Mouse (Mus musculus) limb, embryonic 12.5 days (tissue): Measurements from ENCODE around the gene Gm36864. TPM values are rescaled to one million over a fixed set of nuclear protein-coding genes. Genes with fewer than 3 reads are reported as not detected.
"Not testable (repeated sequence)": the region's sequence is repeated elsewhere in the genome, so short reads cannot be mapped to it uniquely, and the experiment has no call there.

Source experiments
- ATAC-seq: fragments of 200-750 bp; cut with Nextera tagmentation; 2 replicates; pipeline ENCODE4 v1.8.0; 2017; ENCODE audit warnings: low read depth, moderate TSS enrichment; ENCODE audit not compliant: insufficient number of reproducible peaks, insufficient read depth, low FRiP score, low TSS enrichment
- H3K27ac ChIP-seq: fragments of 300-500 bp; sonication (generic); 2 replicates; pipeline ENCODE4 v1.5.1; 2016; ENCODE audit warnings: mild to moderate bottlenecking, moderate library complexity
- H3K27me3 ChIP-seq: fragments of 300-500 bp; sonication (generic); 2 replicates; pipeline ENCODE4 v1.6.1; 2016; ENCODE audit warnings: mild to moderate bottlenecking, moderate library complexity
- H3K36me3 ChIP-seq: fragments of 300-500 bp; sonication (generic); 2 replicates; pipeline ENCODE4 v1.6.1; 2016; ENCODE audit warnings: mild to moderate bottlenecking, moderate library complexity
- H3K4me1 ChIP-seq: fragments of 300-500 bp; sonication (generic); replicated peaks from 2 replicates; pipeline ENCODE4 v1.6.1; 2016
- H3K4me2 ChIP-seq: fragments of 300-500 bp; sonication (generic); 2 replicates; pipeline ENCODE4 v1.6.1; 2016; ENCODE audit warnings: mild to moderate bottlenecking, moderate library complexity
- H3K4me3 ChIP-seq: fragments of 300-500 bp; sonication (generic); replicated peaks from 2 replicates; pipeline ENCODE4 v1.5.1; 2016; ENCODE audit warnings: mild to moderate bottlenecking
- H3K9ac ChIP-seq: fragments of 300-500 bp; sonication (generic); replicated peaks from 2 replicates; pipeline ENCODE4 v1.6.1; 2016; ENCODE audit warnings: mild to moderate bottlenecking, moderate library complexity
- H3K9me3 ChIP-seq: fragments of 300-500 bp; sonication (generic); 2 replicates; pipeline ENCODE4 v1.6.1; 2016; ENCODE audit warnings: mild to moderate bottlenecking, moderate library complexity
- WGBS: fragments of 180-500 bp; shearing (Covaris S2); methylation state at CpG from one replicate; pipeline ENCODE4 v1.1.7; 2016; 5-methylcytosine and 5-hydroxymethylcytosine counted together
- polyA plus RNA-seq: library from polyadenylated mRNA; unstranded; fragments of >200 nt; fragmentation: Nextera tagmentation; extraction: Ambion mirVana; gene quantifications from 2 replicates; pipeline ENCODE4 v1.2.1, GENCODE M21; 2016

Gene Gm36864
- polyA plus RNA-seq, 1 experiment from 2014 or later, result 0.14 TPM

- Histone ChIP-seq H3K27me3 (peaks cover 4% of the 10 kb centered on the region; the same call in 1 of the 2 replicates), H3K9me3 (no peaks in the 10 kb centered on the region), H3K4me3 (no peak overlapping the region), H3K9ac (no peak overlapping the region), H3K4me1 (peaks cover 6% of the 10 kb centered on the region), H3K36me3 (no peaks in the 10 kb centered on the region), H3K27ac (no peak overlapping the region), H3K4me2 (no peak overlapping the region)
- ATAC-seq, result no peak
- WGBS, result 42% methylated on average over 1 of the region's 1 CpGs
Measured at GRCm38 (mm10) chr7:44240712-44241111, 4.7 kb downstream of the Gm36864 start.

DNA sequence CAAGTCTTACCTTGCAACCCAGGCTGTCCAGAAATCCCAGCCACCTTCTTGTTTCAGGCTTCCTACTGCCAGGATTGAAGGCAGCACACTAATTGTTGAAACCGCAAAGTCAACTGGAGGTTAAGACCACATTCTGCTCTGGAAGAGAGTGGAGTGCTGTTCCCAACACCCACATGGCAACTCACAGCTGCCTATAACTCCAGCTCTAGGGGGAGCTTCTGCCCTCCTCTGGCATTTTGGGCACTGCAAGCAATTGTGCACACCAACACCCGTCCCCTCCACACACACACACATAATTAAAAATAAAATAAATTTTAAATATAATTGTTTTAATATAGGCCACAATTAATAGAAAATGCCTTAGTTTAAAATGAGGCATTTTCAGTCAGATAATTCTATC lies 5.2 kb downstream of the Gm36864 start:
- no peaks in the 10 kb centered on the region for H3K36me3 ChIP-seq
- no peaks in the 10 kb centered on the region for H3K9me3 ChIP-seq
- H3K27ac ChIP-seq, result no peak overlapping the region
- H3K27me3 ChIP-seq, result peaks cover 4% of the 10 kb centered on the region; the same call in 1 of the 2 replicates
- no peak overlapping the region for H3K9ac ChIP-seq
- no peak overlapping the region for H3K4me2 ChIP-seq
- ATAC-seq, result no peak
- no peak overlapping the region for H3K4me3 ChIP-seq
- WGBS, result 68% methylated on average over 2 of the region's 2 CpGs
- H3K4me1 ChIP-seq, result peaks cover 6% of the 10 kb centered on the region

- H3K4me3 ChIP-seq, result no peak overlapping the region
- WGBS, result 65% methylated on average over 1 of the region's 1 CpGs
- no peak overlapping the region for H3K9ac ChIP-seq
- H3K36me3 ChIP-seq, result peaks cover 14% of the 10 kb centered on the region
- no peaks in the 10 kb centered on the region for H3K9me3 ChIP-seq
- peaks cover 4% of the 10 kb centered on the region; the same call in 1 of the 2 replicates for H3K27me3 ChIP-seq
- peaks cover 16% of the 10 kb centered on the region for H3K4me1 ChIP-seq
- no peak overlapping the region for H3K4me2 ChIP-seq
- H3K27ac ChIP-seq, result no peak overlapping the region
- no peak for ATAC-seq
Measured at GRCm38 (mm10) chr7:44244080-44244479, 8.1 kb downstream of the Gm36864 start.

DNA sequence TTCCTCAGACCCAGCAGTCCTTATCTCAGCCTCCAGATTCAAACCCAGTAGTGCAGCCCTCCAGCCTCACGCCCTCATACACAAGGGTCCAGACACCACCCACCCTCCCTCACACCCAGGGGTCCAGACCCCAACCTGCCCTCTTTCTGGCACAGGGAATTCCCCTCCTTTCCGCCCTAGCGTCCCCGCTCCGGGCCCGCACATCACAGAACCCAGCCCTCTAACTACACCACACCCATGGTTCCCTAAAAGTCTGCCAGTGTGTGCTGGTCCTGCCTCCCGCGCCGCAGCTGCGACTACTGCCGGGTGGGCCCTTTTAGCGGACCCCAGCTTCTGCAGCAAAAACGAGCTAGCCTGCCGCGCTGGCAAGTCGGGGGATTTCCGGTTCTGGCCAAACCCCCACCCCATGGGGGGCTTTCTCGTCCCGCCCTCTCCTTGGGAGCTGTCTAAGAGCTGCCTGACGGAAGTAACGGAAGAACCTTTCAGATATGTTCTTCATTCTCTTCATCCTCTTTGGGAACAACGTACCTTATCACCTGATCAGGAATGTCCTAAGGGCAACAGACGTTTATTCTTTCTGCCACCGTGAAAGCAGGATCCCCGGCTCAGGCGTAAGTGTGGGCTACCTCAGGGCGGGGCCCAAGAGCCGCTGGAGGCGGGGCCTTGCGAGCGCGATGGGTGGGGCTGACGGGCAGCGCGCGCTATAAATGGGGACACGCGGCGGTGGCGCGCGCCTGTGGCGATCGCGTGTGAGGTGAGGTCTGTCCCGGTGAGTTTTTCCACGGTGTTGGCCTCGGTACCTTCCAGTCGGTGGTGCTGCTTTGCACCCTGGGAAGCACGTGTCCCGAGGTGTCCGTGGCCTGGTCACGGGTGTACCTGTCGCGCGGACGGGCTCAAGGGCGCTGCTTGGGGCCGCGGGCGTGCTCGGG lies 10.3 kb downstream of the Gm36864 start, which contains the start of the genes 1700028J19Rik and 2410002F23Rik:
Gene 1700028J19Rik (minus strand): TSS at position 641 of the 929 bp plus-strand sequence.
Gene 2410002F23Rik (plus strand): TSS at position 668 of the 929 bp plus-strand sequence.
- H3K27me3 ChIP-seq, result no peaks in the 10 kb centered on the region
- H3K4me3 ChIP-seq, result peak within 1 kb of the TSS; percentile 85
- H3K9ac ChIP-seq, result peak within 1 kb of the TSS; percentile 95
- peak within 1 kb of the TSS; percentile 83 for H3K4me2 ChIP-seq
- H3K36me3 ChIP-seq, result peaks cover 36% of the 10 kb centered on the region
- ATAC-seq, result peak; percentile 86
- no peaks in the 10 kb centered on the region for H3K9me3 ChIP-seq
- WGBS, result under 1% methylated on average over 62 of the region's 62 CpGs
- H3K27ac ChIP-seq, result peak within 1 kb of the TSS; percentile 95
- H3K4me1 ChIP-seq, result peaks cover 16% of the 10 kb centered on the region

DNA sequence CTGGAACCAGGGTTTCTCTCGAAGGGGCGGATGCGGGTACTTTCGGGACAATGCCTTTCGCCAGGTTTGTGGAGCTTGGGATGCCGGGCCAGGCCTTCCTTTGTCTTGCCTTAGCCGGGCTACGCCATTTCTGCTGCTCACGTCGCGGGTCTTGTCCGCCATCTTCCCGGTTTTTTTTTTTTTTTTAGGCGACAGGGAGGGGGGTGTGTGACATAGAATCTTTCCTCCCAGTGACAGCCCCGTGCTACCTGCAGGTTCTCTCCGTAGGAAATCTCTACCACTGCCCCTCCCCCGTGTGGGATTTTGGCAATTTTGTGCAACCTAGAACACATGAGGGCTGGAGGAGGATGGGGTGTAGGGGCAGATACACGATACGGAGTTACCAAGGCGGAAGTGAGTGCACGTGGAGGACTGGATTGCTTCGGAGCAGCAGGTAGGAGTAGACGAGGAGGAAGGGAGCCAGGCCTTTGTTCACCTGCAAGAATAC lies 11.1 kb downstream of the Gm36864 start:
- ATAC-seq, result peak; percentile 11; the same call in 1 of the 2 replicates
- WGBS, result under 1% methylated on average over 22 of the region's 23 CpGs

GRCm38 (mm10) chr7:44247971-44248370 lies 12.0 kb downstream of the Gm36864 start:
- ATAC-seq, result no peak
- WGBS, result 94% methylated on average over 2 of the region's 2 CpGs
- H3K36me3 ChIP-seq, result peaks cover 50% of the 10 kb centered on the region
- no peaks in the 10 kb centered on the region for H3K9me3 ChIP-seq
- H3K4me3 ChIP-seq, result peak overlapping the region; percentile 85
- peak overlapping the region; percentile 83 for H3K4me2 ChIP-seq
- H3K27me3 ChIP-seq, result no peaks in the 10 kb centered on the region
- H3K27ac ChIP-seq, result no peak overlapping the region
- peaks cover 16% of the 10 kb centered on the region for H3K4me1 ChIP-seq
- H3K9ac ChIP-seq, result 0 out of 2 replicates have a peak overlapping the region, but pooled peaks have one; percentile 95

More for the DNA sequence above, 11.1 kb downstream of the Gm36864 start:
- Histone ChIP-seq H3K4me3 (peak overlapping the region; percentile 85), H3K27ac (peak overlapping the region; percentile 95), H3K9ac (peak overlapping the region; percentile 95), H3K27me3 (no peaks in the 10 kb centered on the region), H3K36me3 (peaks cover 41% of the 10 kb centered on the region), H3K4me1 (peaks cover 16% of the 10 kb centered on the region), H3K9me3 (no peaks in the 10 kb centered on the region), H3K4me2 (peak overlapping the region; percentile 83)

- Histone ChIP-seq H3K36me3 (peaks cover 63% of the 10 kb centered on the region), H3K27ac (no peak overlapping the region), H3K4me1 (peaks cover 16% of the 10 kb centered on the region), H3K27me3 (no peaks in the 10 kb centered on the region), H3K4me3 (no peak overlapping the region), H3K9ac (no peak overlapping the region), H3K9me3 (no peaks in the 10 kb centered on the region), H3K4me2 (no peak overlapping the region)
- 85% methylated on average over 4 of the region's 4 CpGs for WGBS
- ATAC-seq, result no peak
Measured at GRCm38 (mm10) chr7:44249248-44249647, 13.3 kb downstream of the Gm36864 start.

DNA sequence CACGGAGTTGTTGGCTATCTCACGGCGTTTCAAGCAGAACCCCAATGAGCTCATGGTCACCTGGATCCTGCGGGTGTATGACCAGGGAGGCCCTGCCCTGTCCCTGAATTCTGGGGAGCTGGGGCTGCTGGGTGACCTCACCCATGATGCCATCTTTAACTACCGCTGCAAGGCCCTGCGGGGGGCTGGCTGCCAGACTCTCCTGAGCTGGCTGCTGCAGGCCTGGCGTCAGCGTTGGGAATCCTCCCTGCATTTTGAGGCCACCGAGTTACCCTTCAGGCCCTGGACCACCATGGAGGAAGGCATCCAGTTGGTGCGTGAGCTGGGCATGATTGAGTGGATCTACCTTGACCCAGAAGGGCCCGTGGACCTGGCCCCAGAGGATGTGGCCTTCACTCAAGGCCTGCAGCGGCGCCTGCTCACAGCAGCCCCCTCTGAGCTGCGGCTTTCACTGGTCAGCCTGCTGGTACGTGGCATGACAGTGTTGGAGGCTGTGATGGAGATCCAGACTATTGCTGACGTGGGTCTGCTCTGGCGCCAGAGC lies 14.8 kb downstream of the Gm36864 start:
- H3K9ac ChIP-seq, H3K27me3 ChIP-seq, H3K4me3 ChIP-seq, H3K4me1 ChIP-seq, H3K9me3 ChIP-seq, H3K4me2 ChIP-seq, H3K27ac ChIP-seq, ATAC-seq: not testable (repeated sequence)
- H3K36me3 ChIP-seq, result peaks cover 63% of the 10 kb centered on the region
- 91% methylated on average over 17 of the region's 17 CpGs for WGBS

GRCm38 (mm10) chr7:44253023-44253616 lies 17.1 kb downstream of the Gm36864 start:
- peaks cover 59% of the 10 kb centered on the region for H3K36me3 ChIP-seq
- no peak for ATAC-seq
- 69% methylated on average over 15 of the region's 15 CpGs for WGBS
- no peak overlapping the region for H3K9ac ChIP-seq
- H3K4me3 ChIP-seq, result no peak overlapping the region
- H3K27me3 ChIP-seq, result no peaks in the 10 kb centered on the region
- H3K27ac ChIP-seq, result no peak overlapping the region
- peaks cover 4% of the 10 kb centered on the region for H3K4me1 ChIP-seq
- no peak overlapping the region for H3K4me2 ChIP-seq
- H3K9me3 ChIP-seq, result no peaks in the 10 kb centered on the region

- 81% methylated on average over 6 of the region's 6 CpGs for WGBS
- H3K9me3 ChIP-seq, result no peaks in the 10 kb centered on the region
- no peaks in the 10 kb centered on the region for H3K4me1 ChIP-seq
- no peak for ATAC-seq
- H3K4me3 ChIP-seq, result no peak overlapping the region
- H3K9ac ChIP-seq, result no peak overlapping the region
- no peaks in the 10 kb centered on the region for H3K27me3 ChIP-seq
- peaks cover 41% of the 10 kb centered on the region for H3K36me3 ChIP-seq
- H3K4me2 ChIP-seq, result no peak overlapping the region
- H3K27ac ChIP-seq, result no peak overlapping the region
Measured at GRCm38 (mm10) chr7:44254930-44255329, 19.0 kb downstream of the Gm36864 start.

DNA sequence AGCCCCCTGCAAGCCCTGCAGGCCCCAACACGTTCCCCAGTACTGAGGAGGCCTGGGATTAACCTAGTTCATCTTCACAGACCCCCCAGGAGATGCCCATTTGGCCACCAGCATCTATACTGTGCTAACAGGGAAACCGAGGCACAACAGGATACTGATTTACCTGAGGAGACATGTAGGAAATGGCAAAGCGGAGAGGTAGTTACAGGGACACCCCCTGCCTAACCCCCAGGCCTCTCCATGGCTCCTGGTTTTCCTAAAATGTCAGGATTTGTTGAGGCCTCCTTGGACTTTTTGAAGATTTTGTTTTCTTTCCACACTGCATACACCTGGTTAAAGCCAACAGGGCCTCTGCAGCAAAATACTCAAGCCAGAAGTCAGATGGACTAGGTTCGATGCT lies 21.3 kb downstream of the Gm36864 start, which contains the start of gene Acp4:
Gene Acp4 (minus strand): TSS at position 101 of the 400 bp plus-strand sequence.
- Histone ChIP-seq H3K4me2 (no peak within 1 kb of the TSS), H3K27me3 (peaks cover 16% of the 10 kb centered on the region; the same call in 1 of the 2 replicates), H3K36me3 (peaks cover 20% of the 10 kb centered on the region), H3K9me3 (no peaks in the 10 kb centered on the region), H3K4me3 (no peak within 1 kb of the TSS), H3K27ac (no peak within 1 kb of the TSS), H3K4me1 (no peaks in the 10 kb centered on the region), H3K9ac (no peak within 1 kb of the TSS)
- ATAC-seq, result no peak
- 76% methylated on average over 4 of the region's 4 CpGs for WGBS
